Mouse (Mus musculus) layer of hippocampus, postnatal 14 days (tissue): ENCODE results near the gene Kptn. TPM values are rescaled to one million over a fixed set of nuclear protein-coding genes. Genes with fewer than 3 reads are reported as not detected.
A peak's percentile ranks its signal among the peaks of the same experiment; 100 is the strongest.

ENCODE experiments used
- DNase-seq, 2 experiments: peaks; one replicate each; pipeline ENCODE4 v3.0.0; 2021 to 2022; ENCODE audit warnings: low spot score in 2 of 2, mixed read lengths in 1 of 2
- long read RNA-seq, 2 experiments: library from polyadenylated mRNA; stranded (forward); transcript quantifications; one replicate each; pipeline ENCODE4 v2.0.0; 2021
- total RNA-seq, 2 experiments: library from RNA; stranded (reverse); gene quantifications; 2 replicates each; pipeline ENCODE4 v1.2.3; 2021

Gene Kptn
- total RNA-seq: 10 to 100 TPM; 30.3 to 38.6 TPM
- long read RNA-seq, experiment 1, transcript Kptn-201 (12 exons, 1,630 nt): major isoform, 10 of 17 reads
- long read RNA-seq, experiment 1, partial matches to known transcripts: 3 of 17 reads
- long read RNA-seq, experiment 1, other reads (novel, unspliced or antisense): 4 of 17 reads
- long read RNA-seq, experiment 2, transcript Kptn-201 (12 exons, 1,630 nt): major isoform, 26 of 33 reads
- long read RNA-seq, experiment 2, partial matches to known transcripts: 0 of 33 reads
- long read RNA-seq, experiment 2, other reads (novel, unspliced or antisense): 7 of 33 reads

GRCm38 (mm10) chr7:16119569-16120261 is at the start of gene Kptn:
TSS of gene Kptn (plus strand) at chr7:16119895.
- peak; percentile 94 to 97 for DNase-seq

- DNase-seq: no peak
Measured at GRCm38 (mm10) chr7:16070846-16071245, 48.8 kb upstream of the Kptn start.

GRCm38 (mm10) chr7:16071906-16072305 is 47.8 kb upstream of the Kptn start:
- no peak for DNase-seq

GRCm38 (mm10) chr7:16079947-16080346 is 39.7 kb upstream of the Kptn start:
- DNase-seq: no peak

GRCm38 (mm10) chr7:16080581-16080980 is 39.1 kb upstream of the Kptn start:
- no peak for DNase-seq

GRCm38 (mm10) chr7:16083361-16083760 is 36.3 kb upstream of the Kptn start:
- DNase-seq: no peak

- DNase-seq: no peak
Measured at GRCm38 (mm10) chr7:16087587-16087986, 32.1 kb upstream of the Kptn start.

GRCm38 (mm10) chr7:16094592-16094991 is 25.1 kb upstream of the Kptn start:
- DNase-seq: no peak

GRCm38 (mm10) chr7:16098021-16099017 is 21.4 kb upstream of the Kptn start, which contains the start of gene Napa:
TSS of gene Napa (plus strand) at chr7:16098458.
- peak; percentile 96 to 100 for DNase-seq

GRCm38 (mm10) chr7:16099901-16100300 is 19.8 kb upstream of the Kptn start:
- no peak for DNase-seq

- no peak for DNase-seq
Measured at GRCm38 (mm10) chr7:16101081-16101480, 18.6 kb upstream of the Kptn start.

GRCm38 (mm10) chr7:16101726-16102475 is 17.8 kb upstream of the Kptn start:
- DNase-seq: no peak

GRCm38 (mm10) chr7:16102686-16103226 is 16.9 kb upstream of the Kptn start:
- DNase-seq: no peak

GRCm38 (mm10) chr7:16103760-16104159 is 15.9 kb upstream of the Kptn start:
- DNase-seq: peak; percentile 55 to 69

GRCm38 (mm10) chr7:16104611-16105388 is 14.9 kb upstream of the Kptn start:
- no peak for DNase-seq

GRCm38 (mm10) chr7:16108886-16109542 is 10.7 kb upstream of the Kptn start:
- DNase-seq: peak in 1 of 2 experiments; percentile 70

- no peak for DNase-seq
Measured at GRCm38 (mm10) chr7:16110158-16110557, 9.5 kb upstream of the Kptn start.

GRCm38 (mm10) chr7:16111284-16112090 is 8.2 kb upstream of the Kptn start:
- no peak for DNase-seq
